Mouse (Mus musculus) E14TG2a.4 (cell line): ENCODE results near the gene Armc9.
A peak's percentile ranks its signal among the peaks of the same experiment; 100 is the strongest.

Experiments used
- CTCF ChIP-seq: conservative IDR thresholded peaks from 2 replicates; pipeline ENCODE4 v1.5.1; 2014; ENCODE audit warnings: low read length
- NANOG ChIP-seq: IDR thresholded peaks from 2 replicates; pipeline ENCODE4 v1.6.1; 2014; ENCODE audit warnings: borderline replicate concordance, low read length, mixed read lengths
- POU5F1 ChIP-seq: IDR thresholded peaks from 2 replicates; pipeline ENCODE4 v1.6.1; 2014; ENCODE audit warnings: low read length, borderline replicate concordance

- TF ChIP-seq CTCF (peak; percentile 62), NANOG (no peak), POU5F1 (no peak)
Measured at GRCm38 (mm10) chr1:86313772-86314125, 159.2 kb downstream of the Armc9 start.
